Mouse (Mus musculus): ENCODE measurements around the gene Pald1. TPM values are rescaled to one million over a fixed set of nuclear protein-coding genes. Genes with fewer than 3 reads are reported as not detected.

Pald1 gene
- polyA plus RNA-seq, 1 experiment from 2014 or later = 19.0 TPM

GRCm38 (mm10) chr10:61412910-61413625, 29.7 kb upstream of the Pald1 start:
- H3K9ac ChIP-seq (replicated peaks; ENCODE audit: low read depth, low read length) = no peak overlapping the region
- no peak for ATAC-seq (ENCODE audit: low read depth)
- H3K36me3 ChIP-seq (ENCODE audit: control insufficient read depth, insufficient read depth, low read length) = no peaks in the 10 kb centered on the region
- WGBS = 63% methylated on average over 21 of the region's 21 CpGs
- no peaks in the 10 kb centered on the region for H3K9me3 ChIP-seq (ENCODE audit: control insufficient read depth, low read length)
- no peak overlapping the region for H3K4me3 ChIP-seq (ENCODE audit: low read depth, low read length)
- peaks cover 16% of the 10 kb centered on the region for H3K27me3 ChIP-seq (ENCODE audit: control insufficient read depth, insufficient read depth, low read length)
- H3K27ac ChIP-seq (ENCODE audit: low read depth, low read length) = no peak overlapping the region
- no peak overlapping the region for H3K4me2 ChIP-seq (ENCODE audit: low read depth, low read length)
- 0 out of 2 replicates have a peak, but pooled peaks cover 2% of the 10 kb centered on the region for H3K4me1 ChIP-seq (ENCODE audit: control insufficient read depth, insufficient read depth, low read length)

GRCm38 (mm10) chr10:61410193-61410592, 26.9 kb upstream of the Pald1 start:
- Histone ChIP-seq H3K27me3 (ENCODE audit: control insufficient read depth, insufficient read depth, low read length) (0 out of 2 replicates have a peak, but pooled peaks cover 2% of the 10 kb centered on the region), H3K4me3 (ENCODE audit: low read depth, low read length) (no peak overlapping the region), H3K4me2 (ENCODE audit: low read depth, low read length) (no peak overlapping the region), H3K27ac (ENCODE audit: low read depth, low read length) (no peak overlapping the region), H3K4me1 (ENCODE audit: control insufficient read depth, insufficient read depth, low read length) (no peaks in the 10 kb centered on the region), H3K9me3 (ENCODE audit: control insufficient read depth, low read length) (no peaks in the 10 kb centered on the region), H3K36me3 (ENCODE audit: control insufficient read depth, insufficient read depth, low read length) (no peaks in the 10 kb centered on the region), H3K9ac (replicated peaks; ENCODE audit: low read depth, low read length) (no peak overlapping the region)
- 32% methylated on average over 9 of the region's 9 CpGs for WGBS
- ATAC-seq (ENCODE audit: low read depth) = no peak

GRCm38 (mm10) chr10:61409776-61410175, 26.4 kb upstream of the Pald1 start:
- H3K9me3 ChIP-seq (ENCODE audit: control insufficient read depth, low read length) = no peaks in the 10 kb centered on the region

GRCm38 (mm10) chr10:61405958-61406357, 22.6 kb upstream of the Pald1 start:
- Histone ChIP-seq H3K4me1 (ENCODE audit: control insufficient read depth, insufficient read depth, low read length) (no peaks in the 10 kb centered on the region), H3K36me3 (ENCODE audit: control insufficient read depth, insufficient read depth, low read length) (no peaks in the 10 kb centered on the region), H3K9me3 (ENCODE audit: control insufficient read depth, low read length) (no peaks in the 10 kb centered on the region), H3K27me3 (ENCODE audit: control insufficient read depth, insufficient read depth, low read length) (0 out of 2 replicates have a peak, but pooled peaks cover 2% of the 10 kb centered on the region), H3K4me3 (ENCODE audit: low read depth, low read length) (no peak overlapping the region), H3K9ac (replicated peaks; ENCODE audit: low read depth, low read length) (no peak overlapping the region), H3K4me2 (ENCODE audit: low read depth, low read length) (no peak overlapping the region), H3K27ac (ENCODE audit: low read depth, low read length) (no peak overlapping the region)
- WGBS = 11% methylated on average over 10 of the region's 10 CpGs
- no peak for ATAC-seq (ENCODE audit: low read depth)

More at GRCm38 (mm10) chr10:61409776-61410175, 26.4 kb upstream of the Pald1 start:
- 13% methylated on average over 4 of the region's 4 CpGs for WGBS
- Histone ChIP-seq H3K27ac (ENCODE audit: low read depth, low read length) (no peak overlapping the region), H3K4me3 (ENCODE audit: low read depth, low read length) (no peak overlapping the region), H3K36me3 (ENCODE audit: control insufficient read depth, insufficient read depth, low read length) (no peaks in the 10 kb centered on the region), H3K4me1 (ENCODE audit: control insufficient read depth, insufficient read depth, low read length) (no peaks in the 10 kb centered on the region), H3K4me2 (ENCODE audit: low read depth, low read length) (no peak overlapping the region), H3K27me3 (ENCODE audit: control insufficient read depth, insufficient read depth, low read length) (0 out of 2 replicates have a peak, but pooled peaks cover 2% of the 10 kb centered on the region), H3K9ac (replicated peaks; ENCODE audit: low read depth, low read length) (no peak overlapping the region)
- no peak for ATAC-seq (ENCODE audit: low read depth)

- Histone ChIP-seq H3K4me1 (ENCODE audit: control insufficient read depth, insufficient read depth, low read length) (no peaks in the 10 kb centered on the region), H3K9me3 (ENCODE audit: control insufficient read depth, low read length) (no peaks in the 10 kb centered on the region), H3K9ac (replicated peaks; ENCODE audit: low read depth, low read length) (no peak overlapping the region), H3K27ac (ENCODE audit: low read depth, low read length) (no peak overlapping the region), H3K27me3 (ENCODE audit: control insufficient read depth, insufficient read depth, low read length) (0 out of 2 replicates have a peak, but pooled peaks cover 2% of the 10 kb centered on the region), H3K4me3 (ENCODE audit: low read depth, low read length) (no peak overlapping the region), H3K36me3 (ENCODE audit: control insufficient read depth, insufficient read depth, low read length) (no peaks in the 10 kb centered on the region), H3K4me2 (ENCODE audit: low read depth, low read length) (no peak overlapping the region)
- WGBS = 91% methylated on average over 2 of the region's 2 CpGs
- ATAC-seq (ENCODE audit: low read depth) = no peak
Measured at GRCm38 (mm10) chr10:61402911-61403310, 19.6 kb upstream of the Pald1 start.

- Histone ChIP-seq H3K27ac (ENCODE audit: low read depth, low read length) (no peak overlapping the region), H3K36me3 (ENCODE audit: control insufficient read depth, insufficient read depth, low read length) (no peaks in the 10 kb centered on the region), H3K4me2 (ENCODE audit: low read depth, low read length) (no peak overlapping the region), H3K4me1 (ENCODE audit: control insufficient read depth, insufficient read depth, low read length) (no peaks in the 10 kb centered on the region), H3K9me3 (ENCODE audit: control insufficient read depth, low read length) (no peaks in the 10 kb centered on the region), H3K4me3 (ENCODE audit: low read depth, low read length) (no peak overlapping the region), H3K27me3 (ENCODE audit: control insufficient read depth, insufficient read depth, low read length) (0 out of 2 replicates have a peak, but pooled peaks cover 2% of the 10 kb centered on the region), H3K9ac (replicated peaks; ENCODE audit: low read depth, low read length) (no peak overlapping the region)
- WGBS = 84% methylated on average over 5 of the region's 5 CpGs
- no peak for ATAC-seq (ENCODE audit: low read depth)
Measured at GRCm38 (mm10) chr10:61402480-61402879, 19.1 kb upstream of the Pald1 start.

GRCm38 (mm10) chr10:61400407-61400806, 17.1 kb upstream of the Pald1 start:
- H3K4me2 ChIP-seq (ENCODE audit: low read depth, low read length) = no peak overlapping the region
- no peaks in the 10 kb centered on the region for H3K9me3 ChIP-seq (ENCODE audit: control insufficient read depth, low read length)
- 93% methylated on average over 5 of the region's 5 CpGs for WGBS
- no peaks in the 10 kb centered on the region for H3K4me1 ChIP-seq (ENCODE audit: control insufficient read depth, insufficient read depth, low read length)
- no peak overlapping the region for H3K4me3 ChIP-seq (ENCODE audit: low read depth, low read length)
- H3K27me3 ChIP-seq (ENCODE audit: control insufficient read depth, insufficient read depth, low read length) = no peaks in the 10 kb centered on the region
- H3K9ac ChIP-seq (replicated peaks; ENCODE audit: low read depth, low read length) = no peak overlapping the region
- no peak overlapping the region for H3K27ac ChIP-seq (ENCODE audit: low read depth, low read length)
- H3K36me3 ChIP-seq (ENCODE audit: control insufficient read depth, insufficient read depth, low read length) = no peaks in the 10 kb centered on the region
- ATAC-seq (ENCODE audit: low read depth) = no peak

- H3K27me3 ChIP-seq (ENCODE audit: control insufficient read depth, insufficient read depth, low read length) = no peaks in the 10 kb centered on the region
- no peak overlapping the region for H3K4me3 ChIP-seq (ENCODE audit: low read depth, low read length)
- ATAC-seq (ENCODE audit: low read depth) = peak; percentile 73
Measured at GRCm38 (mm10) chr10:61399156-61399734, 15.9 kb upstream of the Pald1 start.

GRCm38 (mm10) chr10:61398125-61398524, 14.8 kb upstream of the Pald1 start:
- 48% methylated on average over 3 of the region's 3 CpGs for WGBS
- no peak overlapping the region for H3K4me2 ChIP-seq (ENCODE audit: low read depth, low read length)
- H3K4me1 ChIP-seq (ENCODE audit: control insufficient read depth, insufficient read depth, low read length) = no peaks in the 10 kb centered on the region
- H3K9me3 ChIP-seq (ENCODE audit: control insufficient read depth, low read length) = no peaks in the 10 kb centered on the region
- no peak overlapping the region for H3K9ac ChIP-seq (replicated peaks; ENCODE audit: low read depth, low read length)
- no peaks in the 10 kb centered on the region for H3K27me3 ChIP-seq (ENCODE audit: control insufficient read depth, insufficient read depth, low read length)
- H3K27ac ChIP-seq (ENCODE audit: low read depth, low read length) = no peak overlapping the region
- no peak for ATAC-seq (ENCODE audit: low read depth)
- H3K36me3 ChIP-seq (ENCODE audit: control insufficient read depth, insufficient read depth, low read length) = no peaks in the 10 kb centered on the region
- no peak overlapping the region for H3K4me3 ChIP-seq (ENCODE audit: low read depth, low read length)

More at GRCm38 (mm10) chr10:61399156-61399734, 15.9 kb upstream of the Pald1 start:
- WGBS = 29% methylated on average over 13 of the region's 13 CpGs
- Histone ChIP-seq H3K36me3 (ENCODE audit: control insufficient read depth, insufficient read depth, low read length) (no peaks in the 10 kb centered on the region), H3K9ac (replicated peaks; ENCODE audit: low read depth, low read length) (no peak overlapping the region), H3K9me3 (ENCODE audit: control insufficient read depth, low read length) (no peaks in the 10 kb centered on the region), H3K4me2 (ENCODE audit: low read depth, low read length) (no peak overlapping the region), H3K27ac (ENCODE audit: low read depth, low read length) (no peak overlapping the region), H3K4me1 (ENCODE audit: control insufficient read depth, insufficient read depth, low read length) (no peaks in the 10 kb centered on the region)

All from neural tube, embryonic 14.5 days (tissue).